Mouse (Mus musculus) midbrain, embryonic 12.5 days (tissue): ENCODE measurements around the gene Lrrc72. TPM values are rescaled to one million over a fixed set of nuclear protein-coding genes. Genes with fewer than 3 reads are reported as not detected.

Experiments used
- ATAC-seq: fragments of 200-750 bp; cut with Nextera tagmentation; 2 replicates; pipeline ENCODE4 v1.8.0; 2017; ENCODE audit warnings: low read depth, moderate TSS enrichment, moderate library complexity; ENCODE audit not compliant: low FRiP score
- H3K27ac ChIP-seq: fragments of 300-500 bp; sonication (generic); replicated peaks from 2 replicates; pipeline ENCODE4 v1.5.1; 2016; ENCODE audit warnings: mild to moderate bottlenecking
- H3K27me3 ChIP-seq: fragments of 300-500 bp; sonication (generic); 2 replicates; pipeline ENCODE4 v1.6.1; 2016; ENCODE audit warnings: mild to moderate bottlenecking
- H3K36me3 ChIP-seq: fragments of 300-500 bp; sonication (generic); 2 replicates; pipeline ENCODE4 v1.6.1; 2016
- H3K4me1 ChIP-seq: fragments of 300-500 bp; sonication (generic); 2 replicates; pipeline ENCODE4 v1.6.1; 2016
- H3K4me2 ChIP-seq: fragments of 300-500 bp; sonication (generic); replicated peaks from 2 replicates; pipeline ENCODE4 v1.6.1; 2016; ENCODE audit warnings: mild to moderate bottlenecking, moderate library complexity
- H3K4me3 ChIP-seq: fragments of 300-500 bp; sonication (generic); 2 replicates; pipeline ENCODE4 v1.5.1; 2016; ENCODE audit warnings: mild to moderate bottlenecking
- H3K9ac ChIP-seq: fragments of 300-500 bp; sonication (generic); replicated peaks from 2 replicates; pipeline ENCODE4 v1.6.1; 2016; ENCODE audit warnings: mild to moderate bottlenecking, moderate library complexity
- H3K9me3 ChIP-seq: fragments of 300-500 bp; sonication (generic); 2 replicates; pipeline ENCODE4 v1.6.1; 2016; ENCODE audit warnings: mild to moderate bottlenecking
- WGBS: fragments of 180-500 bp; shearing (Covaris S2); methylation state at CpG from one replicate; pipeline ENCODE4 v1.1.7; 2016; 5-methylcytosine and 5-hydroxymethylcytosine counted together
- polyA plus RNA-seq: library from polyadenylated mRNA; unstranded; fragments of >200 nt; fragmentation: Nextera tagmentation; extraction: Ambion mirVana; gene quantifications from 2 replicates; pipeline ENCODE4 v1.2.1, GENCODE M21; 2016

Lrrc72 gene
- not detected in 2 replicates for polyA plus RNA-seq

- WGBS, result 90% methylated on average over 9 of the region's 9 CpGs
- ATAC-seq, result no peak
- Histone ChIP-seq H3K27ac (no peak within 1 kb of the TSS), H3K9me3 (no peaks in the 10 kb centered on the region), H3K9ac (no peak within 1 kb of the TSS), H3K4me3 (no peak within 1 kb of the TSS), H3K36me3 (no peaks in the 10 kb centered on the region), H3K4me1 (no peaks in the 10 kb centered on the region), H3K27me3 (no peaks in the 10 kb centered on the region), H3K4me2 (no peak within 1 kb of the TSS)
Measured at GRCm38 (mm10) chr12:36253298-36253697, at the start of gene Lrrc72. Gene Lrrc72, minus strand, starts transcription at chr12:36253398.

DNA sequence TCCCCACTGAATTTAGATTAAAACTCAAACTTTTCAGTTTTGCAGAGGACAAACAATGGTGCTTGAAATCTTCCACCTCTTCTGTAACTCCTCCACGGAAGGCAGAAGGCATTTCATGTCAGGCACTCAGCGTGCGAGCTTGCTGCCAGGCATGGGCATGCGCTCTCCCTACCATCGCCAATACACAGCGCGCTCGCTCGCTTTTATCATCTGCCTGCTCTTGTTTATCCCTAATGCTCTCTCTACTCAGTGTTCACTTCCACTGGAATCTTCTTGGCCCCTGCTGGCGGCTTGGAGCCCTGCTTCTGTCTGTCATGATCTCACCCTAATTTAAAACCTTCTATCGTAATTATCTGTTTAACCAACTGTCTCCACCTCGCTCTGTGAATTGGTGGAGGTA lies 49.1 kb upstream of the Lrrc72 start:
- no peak overlapping the region for H3K27ac ChIP-seq
- ATAC-seq, result no peak
- no peaks in the 10 kb centered on the region for H3K27me3 ChIP-seq
- WGBS, result 76% methylated on average over 12 of the region's 12 CpGs
- H3K36me3 ChIP-seq, result no peaks in the 10 kb centered on the region
- no peaks in the 10 kb centered on the region for H3K4me1 ChIP-seq
- no peaks in the 10 kb centered on the region for H3K9me3 ChIP-seq
- H3K4me3 ChIP-seq, result no peak overlapping the region
- H3K9ac ChIP-seq, result no peak overlapping the region
- H3K4me2 ChIP-seq, result no peak overlapping the region

DNA sequence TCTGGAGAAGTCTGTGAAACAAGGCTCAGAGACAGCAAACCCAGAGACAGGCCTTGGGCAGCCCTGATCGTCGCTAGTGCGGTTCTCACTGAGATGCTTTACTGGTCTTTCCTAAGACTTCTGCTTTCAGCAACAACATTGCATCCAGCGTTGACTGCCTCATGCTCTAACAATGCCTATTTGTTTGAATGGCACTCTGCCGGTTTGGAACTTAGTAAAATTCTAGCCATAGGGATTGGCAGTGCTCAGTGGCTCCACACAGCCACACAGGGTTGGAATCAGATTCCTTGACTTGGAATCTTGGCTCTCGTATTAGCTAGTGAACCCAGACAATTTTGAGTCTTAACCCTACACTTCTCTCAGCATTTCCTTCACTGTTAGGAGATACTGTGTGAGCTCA lies 38.1 kb upstream of the Lrrc72 start:
- Histone ChIP-seq H3K4me3 (no peak overlapping the region), H3K36me3 (no peaks in the 10 kb centered on the region), H3K9me3 (no peaks in the 10 kb centered on the region), H3K9ac (no peak overlapping the region), H3K4me2 (no peak overlapping the region), H3K27ac (no peak overlapping the region), H3K27me3 (no peaks in the 10 kb centered on the region), H3K4me1 (no peaks in the 10 kb centered on the region)
- no peak for ATAC-seq
- 87% methylated on average over 6 of the region's 6 CpGs for WGBS

DNA sequence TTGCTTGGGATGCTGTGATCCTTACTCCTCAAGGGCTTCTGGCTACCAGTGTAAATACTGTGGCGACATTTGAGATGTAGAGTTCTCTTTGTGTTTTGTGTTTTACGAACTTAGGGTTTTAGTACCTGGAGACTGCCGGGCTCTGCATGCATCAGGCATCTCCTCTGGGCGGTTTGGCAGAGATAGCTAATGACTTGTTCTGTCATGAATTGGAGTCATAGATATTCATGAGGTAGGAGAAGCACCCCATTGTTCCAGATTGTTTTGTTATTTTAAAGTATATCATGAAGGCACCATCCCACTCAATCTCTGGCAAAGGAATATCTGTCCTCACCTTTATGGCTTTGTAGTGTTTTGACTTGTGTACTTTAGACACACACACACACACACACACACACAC lies 37.3 kb upstream of the Lrrc72 start:
- 81% methylated on average over 4 of the region's 4 CpGs for WGBS

GRCm38 (mm10) chr12:36289634-36290033 lies 36.4 kb upstream of the Lrrc72 start:
- no peak for ATAC-seq
- Histone ChIP-seq H3K4me3 (no peak overlapping the region), H3K27me3 (no peaks in the 10 kb centered on the region), H3K27ac (no peak overlapping the region), H3K36me3 (no peaks in the 10 kb centered on the region), H3K4me2 (no peak overlapping the region), H3K9me3 (no peaks in the 10 kb centered on the region), H3K9ac (no peak overlapping the region), H3K4me1 (no peaks in the 10 kb centered on the region)
- WGBS, result 90% methylated on average over 8 of the region's 8 CpGs

More for the DNA sequence above, 37.3 kb upstream of the Lrrc72 start:
- ATAC-seq, result no peak
- Histone ChIP-seq H3K4me2 (no peak overlapping the region), H3K4me1 (no peaks in the 10 kb centered on the region), H3K4me3 (no peak overlapping the region), H3K9me3 (no peaks in the 10 kb centered on the region), H3K9ac (no peak overlapping the region), H3K27me3 (no peaks in the 10 kb centered on the region), H3K36me3 (no peaks in the 10 kb centered on the region), H3K27ac (no peak overlapping the region)

DNA sequence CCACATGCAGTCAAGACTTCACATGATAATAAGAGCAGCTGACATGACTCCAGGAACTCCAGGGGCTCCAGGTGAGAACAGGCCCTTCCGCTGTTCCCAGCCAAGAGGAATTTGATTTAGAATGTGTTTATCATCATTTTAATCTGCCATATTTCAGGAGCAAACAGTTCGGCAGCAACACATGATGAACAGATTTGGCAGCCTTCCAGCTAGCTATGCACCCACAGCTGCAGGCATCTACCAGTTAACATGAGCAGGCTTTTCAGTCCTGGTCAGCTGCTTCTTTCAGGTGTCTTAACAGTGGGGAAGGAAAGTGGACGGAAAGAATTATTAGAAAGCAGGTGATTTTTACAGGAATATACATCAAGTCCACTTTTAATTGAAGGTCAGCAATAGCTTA lies 21.6 kb upstream of the Lrrc72 start:
- Histone ChIP-seq H3K27me3 (no peaks in the 10 kb centered on the region), H3K4me2 (no peak overlapping the region), H3K4me3 (no peak overlapping the region), H3K27ac (no peak overlapping the region), H3K9me3 (no peaks in the 10 kb centered on the region), H3K9ac (no peak overlapping the region), H3K4me1 (no peaks in the 10 kb centered on the region), H3K36me3 (no peaks in the 10 kb centered on the region)
- 90% methylated on average over 3 of the region's 3 CpGs for WGBS
- ATAC-seq, result no peak

- Histone ChIP-seq H3K27me3 (no peaks in the 10 kb centered on the region), H3K4me2 (no peak overlapping the region), H3K4me1 (no peaks in the 10 kb centered on the region), H3K9me3 (no peaks in the 10 kb centered on the region), H3K4me3 (no peak overlapping the region), H3K9ac (no peak overlapping the region), H3K36me3 (no peaks in the 10 kb centered on the region), H3K27ac (no peak overlapping the region)
- 90% methylated on average over 8 of the region's 8 CpGs for WGBS
- ATAC-seq, result no peak
Measured at GRCm38 (mm10) chr12:36267670-36268246, 14.6 kb upstream of the Lrrc72 start.

- H3K4me3 ChIP-seq, result no peak overlapping the region
- no peaks in the 10 kb centered on the region for H3K4me1 ChIP-seq
- WGBS, result 75% methylated on average over 11 of the region's 11 CpGs
- H3K36me3 ChIP-seq, result no peaks in the 10 kb centered on the region
- no peak for ATAC-seq
- H3K27ac ChIP-seq, result no peak overlapping the region
- H3K9ac ChIP-seq, result no peak overlapping the region
- H3K9me3 ChIP-seq, result no peaks in the 10 kb centered on the region
- no peaks in the 10 kb centered on the region for H3K27me3 ChIP-seq
- no peak overlapping the region for H3K4me2 ChIP-seq
Measured at GRCm38 (mm10) chr12:36262116-36262721, 9.0 kb upstream of the Lrrc72 start.

GRCm38 (mm10) chr12:36255413-36255812 lies 2.2 kb upstream of the Lrrc72 start:
- no peak for ATAC-seq
- WGBS, result 73% methylated on average over 5 of the region's 5 CpGs
- no peak overlapping the region for H3K27ac ChIP-seq
- no peaks in the 10 kb centered on the region for H3K27me3 ChIP-seq
- no peaks in the 10 kb centered on the region for H3K4me1 ChIP-seq
- H3K9me3 ChIP-seq, result no peaks in the 10 kb centered on the region
- H3K4me2 ChIP-seq, result no peak overlapping the region
- no peak overlapping the region for H3K9ac ChIP-seq
- no peak overlapping the region for H3K4me3 ChIP-seq
- no peaks in the 10 kb centered on the region for H3K36me3 ChIP-seq

GRCm38 (mm10) chr12:36241171-36241570 lies 12.0 kb downstream of the Lrrc72 start:
- H3K4me1 ChIP-seq, result no peaks in the 10 kb centered on the region
- H3K9me3 ChIP-seq, result no peaks in the 10 kb centered on the region
- no peak overlapping the region for H3K4me2 ChIP-seq
- H3K4me3 ChIP-seq, result no peak overlapping the region
- no peaks in the 10 kb centered on the region for H3K36me3 ChIP-seq
- no peaks in the 10 kb centered on the region for H3K27me3 ChIP-seq
- no peak for ATAC-seq
- WGBS, result 87% methylated on average over 3 of the region's 3 CpGs
- H3K9ac ChIP-seq, result no peak overlapping the region
- no peak overlapping the region for H3K27ac ChIP-seq

- Histone ChIP-seq H3K4me1 (no peaks in the 10 kb centered on the region), H3K36me3 (no peaks in the 10 kb centered on the region), H3K9me3 (no peaks in the 10 kb centered on the region; the same call in 1 of the 2 replicates), H3K4me3 (no peak overlapping the region), H3K9ac (no peak overlapping the region), H3K27me3 (no peaks in the 10 kb centered on the region), H3K4me2 (no peak overlapping the region), H3K27ac (no peak overlapping the region)
- ATAC-seq, result no peak
- 96% methylated on average over 2 of the region's 2 CpGs for WGBS
Measured at GRCm38 (mm10) chr12:36231386-36231785, 21.8 kb downstream of the Lrrc72 start.

- 70% methylated on average over 4 of the region's 4 CpGs for WGBS
- H3K9me3 ChIP-seq, result no peaks in the 10 kb centered on the region
- H3K9ac ChIP-seq, result no peak overlapping the region
- H3K27me3 ChIP-seq, result no peaks in the 10 kb centered on the region
- ATAC-seq, result no peak
- H3K27ac ChIP-seq, result no peak overlapping the region
- no peaks in the 10 kb centered on the region for H3K36me3 ChIP-seq
- H3K4me3 ChIP-seq, result no peak overlapping the region
- H3K4me2 ChIP-seq, result no peak overlapping the region
- no peaks in the 10 kb centered on the region for H3K4me1 ChIP-seq
Measured at GRCm38 (mm10) chr12:36224392-36224791, 28.8 kb downstream of the Lrrc72 start.

DNA sequence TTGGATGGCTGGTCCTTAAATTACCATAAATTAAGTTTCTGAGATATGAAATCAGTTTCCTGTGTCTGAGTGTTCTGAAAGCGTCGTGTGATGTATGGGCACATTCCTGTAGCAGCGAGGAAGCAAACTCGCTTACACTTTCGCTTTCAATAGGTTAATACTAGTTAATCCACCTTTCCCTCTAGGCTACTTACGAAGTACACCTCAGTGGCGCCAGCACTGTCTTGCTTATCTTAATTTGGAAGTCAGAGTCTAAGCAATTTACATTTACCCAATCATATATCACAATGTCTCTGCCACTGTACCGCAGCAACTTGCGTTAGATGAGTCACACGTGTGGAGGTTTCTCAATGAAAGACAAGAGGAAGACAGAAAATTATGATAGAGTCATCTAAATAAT lies 36.3 kb downstream of the Lrrc72 start:
- 90% methylated on average over 10 of the region's 10 CpGs for WGBS
- no peak overlapping the region for H3K4me3 ChIP-seq
- no peak overlapping the region for H3K9ac ChIP-seq
- H3K4me1 ChIP-seq, result no peaks in the 10 kb centered on the region
- no peak overlapping the region for H3K27ac ChIP-seq
- no peaks in the 10 kb centered on the region for H3K27me3 ChIP-seq
- no peak overlapping the region for H3K4me2 ChIP-seq
- H3K36me3 ChIP-seq, result no peaks in the 10 kb centered on the region
- no peak for ATAC-seq
- H3K9me3 ChIP-seq, result no peaks in the 10 kb centered on the region
